Mouse (Mus musculus) small intestine, adult 2 months (tissue): ENCODE results near the gene Slc2a4. TPM values are rescaled to one million over a fixed set of nuclear protein-coding genes. Genes with fewer than 3 reads are reported as not detected.

Experiments used
- H3K27ac ChIP-seq: fragments of 200-500 bp; 2 replicates; pipeline ENCODE4 v1.5.1; 2012; ENCODE audit warnings: low read depth, low read length, control low read depth, inconsistent platforms; ENCODE audit not compliant: insufficient read depth
- H3K27me3 ChIP-seq: fragments of 200-500 bp; 2 replicates; pipeline ENCODE4 v1.6.1; 2012; ENCODE audit warnings: mild to moderate bottlenecking, moderate library complexity, low read length, inconsistent platforms; ENCODE audit not compliant: control insufficient read depth, insufficient read depth
- H3K36me3 ChIP-seq: fragments of 200-500 bp; 2 replicates; pipeline ENCODE4 v1.6.1; 2012; ENCODE audit warnings: mild to moderate bottlenecking, low read length, control low read depth, inconsistent platforms; ENCODE audit not compliant: control insufficient read depth, insufficient read depth
- H3K4me1 ChIP-seq: fragments of 200-500 bp; 2 replicates; pipeline ENCODE4 v1.6.1; 2012; ENCODE audit warnings: low read length, inconsistent platforms, mixed read lengths; ENCODE audit not compliant: control insufficient read depth, insufficient read depth, insufficient read length
- H3K4me3 ChIP-seq: fragments of 200-500 bp; 2 replicates; pipeline ENCODE4 v1.5.1; 2012; ENCODE audit warnings: low read depth, mild to moderate bottlenecking, control low read depth, inconsistent platforms, low read length, moderate library complexity
- CTCF ChIP-seq: fragments of 200-500 bp; IDR thresholded peaks from 2 replicates; pipeline ENCODE4 v1.5.1; 2012; ENCODE audit warnings: low read depth, mild to moderate bottlenecking, control low read depth, inconsistent platforms, low read length, moderate library complexity, mixed read lengths; ENCODE audit not compliant: insufficient replicate concordance, insufficient read length; ENCODE audit errors: extremely low read depth
- POLR2A ChIP-seq: fragments of 200-500 bp; IDR thresholded peaks from 2 replicates; pipeline ENCODE4 v1.6.1; 2012; ENCODE audit warnings: low read depth, mild to moderate bottlenecking, control low read depth, inconsistent platforms, low read length, moderate library complexity
- WGBS: fragments of 180-500 bp; shearing (Covaris S2); methylation state at CpG from one replicate; pipeline ENCODE4 v1.1.7; 2018; 5-methylcytosine and 5-hydroxymethylcytosine counted together
- polyA plus RNA-seq: library from polyadenylated mRNA; depleted of rRNA; stranded (reverse); fragments of >200 nt; gene quantifications from 2 replicates; pipeline ENCODE4 v1.2.3, GENCODE M21; 2012

The Slc2a4 gene
- polyA plus RNA-seq, 1 experiment, result 11.2 TPM

DNA sequence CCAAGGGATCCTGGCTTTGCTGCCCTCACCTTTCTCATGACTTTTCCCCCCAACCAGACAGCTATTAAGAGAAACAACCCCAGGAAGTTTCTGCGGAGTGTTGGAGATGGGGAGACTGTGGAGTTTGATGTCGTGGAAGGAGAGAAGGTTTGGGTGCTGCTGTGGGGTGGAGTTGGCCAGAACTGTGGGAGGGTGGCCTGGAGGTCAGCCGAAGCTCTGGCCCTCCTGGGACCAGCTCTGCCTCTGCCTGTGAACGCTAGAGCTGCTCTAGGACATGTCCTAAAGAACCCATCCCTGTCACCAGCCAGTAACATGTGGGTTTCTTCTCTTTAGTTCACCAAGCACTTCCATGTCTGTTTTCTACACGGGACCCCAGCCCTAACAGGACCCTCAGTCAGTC is 8.8 kb downstream of the Slc2a4 start:
- no peaks in the 10 kb centered on the region for H3K36me3 ChIP-seq
- H3K4me3 ChIP-seq, result no peak overlapping the region
- peaks cover 11% of the 10 kb centered on the region for H3K4me1 ChIP-seq
- TF ChIP-seq POLR2A, result no peak
- no peak for TF ChIP-seq CTCF
- H3K27ac ChIP-seq, result no peak overlapping the region
- 75% methylated on average over 5 of the region's 5 CpGs for WGBS
- H3K27me3 ChIP-seq, result peaks cover 11% of the 10 kb centered on the region; the same call in 1 of the 2 replicates

DNA sequence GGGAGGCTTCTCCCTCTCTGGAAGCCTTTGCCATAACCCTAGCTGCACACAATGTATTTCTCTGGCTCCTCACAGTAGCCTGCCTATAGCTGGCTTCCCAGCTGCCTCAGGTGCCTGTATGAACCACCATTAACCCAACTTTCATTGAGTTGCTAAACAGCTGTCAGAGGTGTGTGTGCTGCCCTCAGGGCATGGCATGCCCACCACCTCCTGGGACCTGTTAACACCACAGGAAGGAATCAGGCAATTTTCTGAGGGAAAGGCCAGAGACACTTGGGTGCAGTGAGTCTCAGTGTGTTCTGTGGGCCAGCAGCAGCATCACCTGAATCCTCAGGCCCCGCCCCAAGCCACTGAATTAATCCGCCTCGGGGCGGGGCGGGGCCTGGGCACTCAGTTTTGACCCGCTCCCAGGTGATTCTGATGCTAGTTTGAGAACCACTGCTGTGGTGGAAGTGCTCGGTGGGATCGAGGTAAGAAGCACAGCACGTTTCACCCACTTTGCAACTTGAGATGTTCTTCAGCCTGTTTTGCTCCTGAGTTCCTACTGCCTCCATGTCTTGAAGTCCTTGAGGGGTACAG is 9.5 kb downstream of the Slc2a4 start:
- H3K4me3 ChIP-seq, result no peak overlapping the region
- WGBS, result 39% methylated on average over 9 of the region's 9 CpGs
- H3K27ac ChIP-seq, result no peak overlapping the region
- no peak for TF ChIP-seq POLR2A
- TF ChIP-seq CTCF, result no peak
- H3K4me1 ChIP-seq, result peaks cover 11% of the 10 kb centered on the region
- no peaks in the 10 kb centered on the region for H3K36me3 ChIP-seq
- peaks cover 11% of the 10 kb centered on the region; the same call in 1 of the 2 replicates for H3K27me3 ChIP-seq

DNA sequence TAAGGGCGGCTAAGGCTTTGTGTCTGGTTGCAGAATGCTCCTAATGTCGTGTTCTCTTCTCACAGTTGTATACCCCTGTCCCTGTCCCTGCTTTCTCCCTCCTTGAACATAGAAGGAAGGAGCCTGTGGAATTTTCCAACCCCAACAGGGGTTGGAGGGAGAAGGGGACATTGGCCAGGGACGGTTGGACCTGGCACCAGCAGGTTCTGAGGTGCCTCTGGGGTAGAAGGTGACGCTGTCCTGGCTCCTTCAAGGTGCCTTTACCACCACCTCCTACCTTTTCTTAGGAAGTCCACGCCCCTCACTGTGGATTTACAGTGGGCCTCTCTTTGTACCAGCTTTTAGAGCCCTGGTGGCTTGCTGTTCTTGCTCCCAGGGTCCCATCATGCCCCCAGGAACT is 10.2 kb downstream of the Slc2a4 start:
- Histone ChIP-seq H3K4me1 (peaks cover 11% of the 10 kb centered on the region), H3K4me3 (no peak overlapping the region), H3K36me3 (no peaks in the 10 kb centered on the region), H3K27ac (no peak overlapping the region), H3K27me3 (peaks cover 11% of the 10 kb centered on the region; the same call in 1 of the 2 replicates)
- TF ChIP-seq POLR2A, result no peak
- TF ChIP-seq CTCF, result no peak
- WGBS, result 72% methylated on average over 5 of the region's 5 CpGs

DNA sequence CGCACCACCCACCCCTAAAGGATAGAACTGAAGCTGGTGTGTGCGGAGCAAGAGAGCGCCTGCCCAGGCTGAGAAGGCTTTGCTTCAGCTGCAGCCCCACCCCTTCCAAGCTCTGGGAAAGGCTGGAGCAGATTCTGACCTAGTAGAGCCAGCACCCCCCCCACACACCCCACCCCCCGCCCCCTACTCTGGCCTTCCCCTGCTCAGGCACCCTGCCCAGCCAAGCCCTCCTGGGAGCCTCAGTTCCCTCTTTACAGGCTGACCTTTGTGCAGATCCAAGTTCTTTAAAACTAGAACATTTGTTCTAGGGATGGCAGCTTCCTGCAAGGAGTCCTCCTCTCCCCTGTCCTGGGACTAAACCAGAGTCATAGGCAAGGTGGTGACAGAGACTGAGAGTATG is 10.6 kb downstream of the Slc2a4 start:
- H3K36me3 ChIP-seq, result no peaks in the 10 kb centered on the region
- no peak for TF ChIP-seq POLR2A
- no peak for TF ChIP-seq CTCF
- H3K4me1 ChIP-seq, result peaks cover 11% of the 10 kb centered on the region
- peaks cover 11% of the 10 kb centered on the region; the same call in 1 of the 2 replicates for H3K27me3 ChIP-seq
- H3K27ac ChIP-seq, result no peak overlapping the region
- 29% methylated on average over 4 of the region's 4 CpGs for WGBS
- no peak overlapping the region for H3K4me3 ChIP-seq

DNA sequence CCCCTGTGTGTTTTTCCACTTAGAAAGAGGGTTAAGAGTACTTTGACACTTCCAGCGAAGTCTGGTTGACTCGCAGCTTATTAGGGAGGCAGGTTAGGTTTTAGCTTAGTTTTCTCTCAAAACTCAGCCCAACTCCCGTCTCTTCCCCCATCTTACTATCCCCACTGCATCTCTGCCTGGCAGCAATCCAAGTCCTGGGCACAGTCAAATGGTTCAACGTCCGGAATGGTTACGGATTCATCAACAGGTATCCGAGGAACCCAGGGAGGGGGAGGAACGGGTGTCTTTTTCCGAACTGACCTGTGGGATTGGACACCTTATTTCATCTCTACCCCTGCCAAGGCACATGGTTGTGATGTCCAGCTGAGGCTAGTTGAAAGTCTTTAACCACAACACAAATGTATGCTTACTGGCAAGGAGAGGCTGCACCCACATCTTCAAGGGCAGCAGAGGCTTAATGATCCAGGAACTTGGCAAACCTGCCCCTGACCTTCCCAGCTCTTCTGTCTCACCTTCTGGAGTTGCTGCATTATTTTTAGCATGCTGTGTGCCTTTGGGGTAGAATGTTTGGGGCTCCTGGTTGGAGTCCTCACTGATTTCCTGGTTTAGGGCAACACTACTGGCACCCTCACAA is 11.2 kb downstream of the Slc2a4 start:
- 10% methylated on average over 9 of the region's 9 CpGs for WGBS
- Histone ChIP-seq H3K36me3 (no peaks in the 10 kb centered on the region), H3K4me1 (peaks cover 11% of the 10 kb centered on the region), H3K27me3 (peaks cover 11% of the 10 kb centered on the region; the same call in 1 of the 2 replicates), H3K27ac (0 out of 2 replicates have a peak overlapping the region, but pooled peaks have one; percentile 13), H3K4me3 (no peak overlapping the region)
- TF ChIP-seq CTCF (no peak), POLR2A (no peak)

DNA sequence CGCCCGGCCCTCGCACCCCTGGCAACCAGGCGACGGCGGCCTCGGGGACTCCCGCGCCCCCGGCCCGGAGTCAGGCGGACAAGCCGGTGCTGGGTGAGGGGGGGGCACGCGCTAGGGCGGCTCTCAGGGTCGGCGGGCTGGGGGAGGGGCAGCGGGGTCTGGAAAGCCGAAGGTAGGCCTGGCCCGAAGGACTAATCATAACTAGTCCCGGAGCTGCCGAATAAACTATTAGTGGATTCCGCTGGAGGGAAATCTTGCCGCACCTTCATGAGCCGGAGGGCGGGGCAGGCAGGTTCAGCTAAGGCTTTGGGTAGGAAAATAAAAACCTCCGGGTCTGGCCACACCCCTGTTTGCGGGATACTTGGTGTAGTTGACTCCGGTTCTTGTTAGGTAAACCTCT is 11.8 kb downstream of the Slc2a4 start:
- H3K4me3 ChIP-seq, result peak overlapping the region; percentile 49
- TF ChIP-seq CTCF (no peak), POLR2A (no peak)
- no peaks in the 10 kb centered on the region for H3K36me3 ChIP-seq
- H3K4me1 ChIP-seq, result peaks cover 11% of the 10 kb centered on the region
- no peak overlapping the region for H3K27ac ChIP-seq
- 2% methylated on average over 30 of the region's 30 CpGs for WGBS
- H3K27me3 ChIP-seq, result peaks cover 11% of the 10 kb centered on the region; the same call in 1 of the 2 replicates

DNA sequence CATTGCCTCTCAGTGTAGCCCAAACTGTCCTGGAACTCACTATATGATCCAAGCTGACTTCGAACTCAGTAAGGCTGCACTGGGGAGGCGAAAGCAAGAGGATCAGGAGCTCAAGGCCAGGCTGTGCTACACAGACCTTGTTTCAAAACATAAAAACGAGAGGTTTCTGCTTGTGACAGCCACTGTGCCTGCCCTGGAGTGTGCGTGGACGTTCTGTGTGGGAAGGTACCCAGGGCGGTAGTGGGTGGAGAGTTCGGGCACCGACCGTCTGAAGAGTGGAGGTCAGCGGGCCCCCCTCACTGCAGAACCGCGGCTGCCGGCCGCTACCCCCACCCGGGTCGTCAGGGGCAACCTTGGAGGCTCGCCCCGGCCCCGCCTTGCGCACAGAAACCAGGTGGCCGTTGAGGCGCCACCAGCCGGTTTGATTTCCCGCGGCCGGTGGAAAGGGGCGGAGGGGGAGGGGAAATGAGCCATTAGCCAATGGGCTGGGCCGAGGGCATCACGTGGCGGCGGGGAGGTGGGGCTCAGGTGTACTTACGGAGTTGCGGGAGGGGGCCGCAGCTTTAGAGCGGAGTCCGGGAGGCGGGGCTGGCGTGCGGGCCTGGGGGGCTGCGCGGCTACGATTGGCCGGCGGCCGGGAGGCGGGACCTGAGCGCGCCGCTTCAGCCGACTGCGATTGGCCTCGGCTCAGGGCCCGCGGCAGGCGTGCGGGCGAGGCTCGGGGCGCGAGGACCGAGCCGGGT is 12.7 kb downstream of the Slc2a4 start, which contains the start of gene Ybx2:
Gene Ybx2, plus strand, starts transcription at position 660 of the 743 bp plus-strand sequence.
- no peak for TF ChIP-seq CTCF
- no peak for TF ChIP-seq POLR2A
- 2% methylated on average over 49 of the region's 62 CpGs for WGBS

More for the DNA sequence above, 12.7 kb downstream of the Slc2a4 start, which contains the start of gene Ybx2:
- Histone ChIP-seq H3K27ac (no peak within 1 kb of the TSS), H3K4me3 (peak within 1 kb of the TSS; percentile 49), H3K36me3 (no peaks in the 10 kb centered on the region), H3K27me3 (peaks cover 11% of the 10 kb centered on the region; the same call in 1 of the 2 replicates), H3K4me1 (peaks cover 11% of the 10 kb centered on the region)
